Mouse (Mus musculus) hindbrain, embryonic 16.5 days (tissue): ENCODE measurements around the gene Gli1. TPM values are rescaled to one million over a fixed set of nuclear protein-coding genes. Genes with fewer than 3 reads are reported as not detected.

Experiments used
- ATAC-seq: fragments of 200-750 bp; cut with Nextera tagmentation; 2 replicates; pipeline ENCODE4 v1.8.0; 2017; ENCODE audit warnings: moderate TSS enrichment, moderate library complexity
- H3K27ac ChIP-seq: fragments of 300-500 bp; sonication (generic); 2 replicates; pipeline ENCODE4 v1.5.1; 2014; ENCODE audit warnings: low read depth, mild to moderate bottlenecking, control low read depth, low read length, moderate library complexity
- H3K27me3 ChIP-seq: fragments of 300-500 bp; sonication (generic); replicated peaks from 2 replicates; pipeline ENCODE4 v1.6.1; 2014; ENCODE audit warnings: low read length; ENCODE audit not compliant: control insufficient read depth, insufficient read depth
- H3K36me3 ChIP-seq: fragments of 300-500 bp; sonication (generic); 2 replicates; pipeline ENCODE4 v1.6.1; 2014; ENCODE audit warnings: mild to moderate bottlenecking, low read length, moderate library complexity, mixed read lengths; ENCODE audit not compliant: control insufficient read depth, insufficient read depth
- H3K4me1 ChIP-seq: fragments of 300-500 bp; sonication (generic); 2 replicates; pipeline ENCODE4 v1.6.1; 2014; ENCODE audit warnings: low read depth, low read length; ENCODE audit not compliant: control insufficient read depth, insufficient read depth
- H3K4me2 ChIP-seq: fragments of 300-500 bp; sonication (generic); 2 replicates; pipeline ENCODE4 v1.6.1; 2014; ENCODE audit warnings: mild to moderate bottlenecking, low read length, control low read depth, moderate library complexity
- H3K4me3 ChIP-seq: fragments of 300-500 bp; sonication (generic); 2 replicates; pipeline ENCODE4 v1.5.1; 2014; ENCODE audit warnings: mild to moderate bottlenecking, low read length, control low read depth, moderate library complexity
- H3K9ac ChIP-seq: fragments of 300-500 bp; sonication (generic); 2 replicates; pipeline ENCODE4 v1.6.1; 2014; ENCODE audit warnings: low read depth, mild to moderate bottlenecking, control low read depth, low read length, moderate library complexity
- H3K9me3 ChIP-seq: fragments of 300-500 bp; sonication (generic); 2 replicates; pipeline ENCODE4 v1.6.1; 2014; ENCODE audit warnings: mild to moderate bottlenecking, low read length, moderate library complexity; ENCODE audit not compliant: control insufficient read depth
- WGBS: fragments of 180-500 bp; shearing (Covaris S2); extraction: QIAGEN DNeasy Blood & Tissue Kit; methylation state at CpG from one replicate; pipeline ENCODE4 v1.1.7; 2014; 5-methylcytosine and 5-hydroxymethylcytosine counted together
- polyA plus RNA-seq: library from polyadenylated mRNA; unstranded; fragments of >200 nt; fragmentation: Nextera tagmentation; extraction: Ambion mirVana; gene quantifications from 2 replicates; pipeline ENCODE4 v1.2.1, GENCODE M21; 2015

The Gli1 gene
- polyA plus RNA-seq, 1 experiment from 2014 or later, result 1.8 TPM

DNA sequence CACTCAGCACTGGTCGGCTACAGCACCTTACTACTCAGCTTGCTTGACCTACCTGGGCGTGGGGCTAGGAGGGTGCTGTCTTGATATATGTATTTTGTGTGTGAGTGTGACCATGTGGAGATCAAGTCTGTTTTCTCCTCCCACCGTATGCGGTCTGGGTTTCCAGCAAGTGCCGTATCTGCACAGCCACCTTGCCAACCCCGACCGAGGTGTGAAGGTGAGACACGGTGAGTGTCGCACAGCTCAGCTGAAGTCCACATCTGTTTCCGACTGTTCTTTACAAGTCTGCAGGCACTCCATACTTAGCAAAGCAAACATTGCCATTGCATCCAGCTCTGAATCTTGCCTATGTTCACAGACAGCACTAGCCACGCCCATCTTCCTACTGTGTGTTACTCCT, 38.6 kb downstream of the Gli1 start:
- no peaks in the 10 kb centered on the region for H3K27me3 ChIP-seq
- no peak overlapping the region for H3K4me2 ChIP-seq
- no peak overlapping the region for H3K27ac ChIP-seq
- no peaks in the 10 kb centered on the region for H3K4me1 ChIP-seq
- no peak overlapping the region for H3K9ac ChIP-seq
- WGBS, result 95% methylated on average over 11 of the region's 11 CpGs
- H3K4me3 ChIP-seq, result no peak overlapping the region
- no peak for ATAC-seq
- H3K9me3 ChIP-seq, result no peaks in the 10 kb centered on the region
- H3K36me3 ChIP-seq, result peaks cover 39% of the 10 kb centered on the region

DNA sequence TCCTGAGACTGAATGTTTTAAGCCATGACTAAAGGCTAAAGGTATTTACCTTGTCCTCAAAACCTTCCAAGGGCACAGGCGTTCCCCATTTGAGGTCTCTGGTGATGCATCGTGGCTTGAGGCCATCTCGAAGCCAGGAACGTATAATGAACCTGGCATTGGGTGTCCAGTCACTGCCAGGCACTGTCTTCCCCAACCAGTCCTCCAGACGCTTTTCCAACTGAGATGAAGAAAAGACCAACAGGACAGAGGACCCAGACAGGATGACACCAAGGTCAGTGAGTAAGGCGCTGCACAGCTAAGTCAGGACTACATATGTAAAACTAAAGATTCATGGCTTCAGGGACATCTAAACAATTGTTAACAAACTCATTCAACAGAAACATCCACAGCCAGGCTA, 41.4 kb downstream of the Gli1 start:
- H3K4me1 ChIP-seq, result no peaks in the 10 kb centered on the region
- WGBS, result 93% methylated on average over 6 of the region's 6 CpGs
- H3K27me3 ChIP-seq, result no peaks in the 10 kb centered on the region
- no peak overlapping the region for H3K4me3 ChIP-seq
- ATAC-seq, result no peak
- no peak overlapping the region for H3K27ac ChIP-seq
- no peaks in the 10 kb centered on the region for H3K9me3 ChIP-seq
- peaks cover 47% of the 10 kb centered on the region for H3K36me3 ChIP-seq
- no peak overlapping the region for H3K4me2 ChIP-seq
- no peak overlapping the region for H3K9ac ChIP-seq

DNA sequence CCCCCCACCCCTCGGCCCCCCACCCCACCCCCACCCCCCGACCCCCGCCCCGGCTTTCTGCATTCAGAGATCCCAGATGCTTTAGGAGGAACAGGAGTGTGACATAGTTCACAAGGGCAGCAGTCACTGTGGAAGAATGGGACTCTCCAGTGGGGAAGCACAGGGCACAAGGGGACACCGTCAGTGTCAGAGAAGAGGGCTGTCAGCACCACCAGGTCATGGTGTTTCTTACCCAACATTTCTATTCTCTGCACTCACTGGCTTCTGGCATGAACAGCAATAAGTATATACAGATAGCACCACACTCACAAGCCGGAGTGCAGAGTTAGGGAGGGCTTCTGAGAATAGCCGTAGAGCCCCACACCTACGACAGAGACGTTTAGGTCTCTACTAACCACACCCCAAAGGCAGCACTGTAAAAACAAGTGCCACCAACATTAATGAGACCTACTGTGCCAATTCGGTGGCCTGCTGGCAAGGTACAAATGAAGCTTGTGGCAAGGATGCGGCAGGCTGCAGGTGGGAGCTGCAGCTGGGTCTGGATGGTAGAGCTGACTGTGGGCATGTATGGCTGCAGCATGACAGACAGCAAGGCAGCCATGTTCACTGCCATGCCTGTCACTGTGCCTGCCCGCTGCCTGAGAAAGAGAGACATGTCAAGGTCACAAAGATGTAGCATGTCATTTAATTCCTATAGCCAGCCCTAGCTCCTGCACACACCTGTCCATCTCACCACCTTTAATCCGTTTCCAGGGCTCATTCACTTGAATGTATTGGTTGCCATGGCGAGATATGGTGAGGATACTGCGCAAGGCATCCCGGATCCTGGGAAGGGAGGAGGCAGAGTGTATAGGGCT, 44.5 kb downstream of the Gli1 start:
- ATAC-seq, result no peak
- Histone ChIP-seq H3K27me3 (no peaks in the 10 kb centered on the region), H3K4me3 (no peak overlapping the region), H3K4me2 (no peak overlapping the region), H3K9me3 (no peaks in the 10 kb centered on the region), H3K27ac (no peak overlapping the region), H3K36me3 (peaks cover 43% of the 10 kb centered on the region), H3K9ac (no peak overlapping the region), H3K4me1 (peaks cover 2% of the 10 kb centered on the region)
- WGBS, result 95% methylated on average over 16 of the region's 16 CpGs

DNA sequence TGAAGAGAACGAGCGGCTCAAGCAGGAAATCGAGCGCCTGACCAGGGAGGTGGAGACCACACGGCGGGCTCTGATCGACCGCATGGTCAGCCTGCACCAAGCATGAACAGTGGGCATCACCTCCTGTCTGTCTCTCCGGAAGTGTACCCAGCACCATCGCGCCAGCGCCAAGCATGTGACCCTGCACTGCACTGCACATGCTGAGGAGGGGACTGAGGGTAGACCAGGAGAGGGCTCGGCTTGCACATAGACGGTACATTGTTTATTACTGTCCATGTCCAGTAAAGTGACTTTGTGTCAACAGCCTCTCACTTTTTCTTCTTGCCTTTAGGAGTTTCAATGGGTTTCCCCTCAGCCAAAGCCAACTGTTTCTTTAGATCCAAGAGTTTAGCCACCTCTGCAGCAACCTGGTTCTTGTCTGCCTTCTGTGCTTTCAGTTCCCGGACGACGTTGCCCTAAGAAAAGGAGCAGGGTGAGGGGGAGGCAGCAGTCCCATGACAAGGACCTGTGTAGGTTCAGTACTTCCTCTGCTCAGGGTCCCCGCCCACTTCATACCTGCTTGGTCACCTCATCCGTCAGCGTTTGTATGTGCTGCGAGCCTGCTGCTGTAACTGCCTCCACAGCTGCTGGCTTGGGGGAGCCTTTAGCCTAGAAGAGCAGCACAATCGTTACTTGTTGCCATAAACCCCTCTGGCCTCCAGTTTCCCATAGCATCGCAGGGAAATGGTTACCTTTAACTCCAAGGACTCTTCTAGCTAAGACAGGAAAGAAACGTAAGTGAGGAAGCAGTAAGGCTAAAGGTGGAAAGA, 45.6 kb downstream of the Gli1 start:
- H3K9me3 ChIP-seq, result no peaks in the 10 kb centered on the region
- no peak for ATAC-seq
- H3K4me2 ChIP-seq, result no peak overlapping the region
- H3K4me1 ChIP-seq, result peaks cover 12% of the 10 kb centered on the region
- H3K27me3 ChIP-seq, result no peaks in the 10 kb centered on the region
- H3K9ac ChIP-seq, result no peak overlapping the region
- H3K27ac ChIP-seq, result no peak overlapping the region
- H3K4me3 ChIP-seq, result no peak overlapping the region
- 92% methylated on average over 24 of the region's 24 CpGs for WGBS
- peaks cover 35% of the 10 kb centered on the region for H3K36me3 ChIP-seq

DNA sequence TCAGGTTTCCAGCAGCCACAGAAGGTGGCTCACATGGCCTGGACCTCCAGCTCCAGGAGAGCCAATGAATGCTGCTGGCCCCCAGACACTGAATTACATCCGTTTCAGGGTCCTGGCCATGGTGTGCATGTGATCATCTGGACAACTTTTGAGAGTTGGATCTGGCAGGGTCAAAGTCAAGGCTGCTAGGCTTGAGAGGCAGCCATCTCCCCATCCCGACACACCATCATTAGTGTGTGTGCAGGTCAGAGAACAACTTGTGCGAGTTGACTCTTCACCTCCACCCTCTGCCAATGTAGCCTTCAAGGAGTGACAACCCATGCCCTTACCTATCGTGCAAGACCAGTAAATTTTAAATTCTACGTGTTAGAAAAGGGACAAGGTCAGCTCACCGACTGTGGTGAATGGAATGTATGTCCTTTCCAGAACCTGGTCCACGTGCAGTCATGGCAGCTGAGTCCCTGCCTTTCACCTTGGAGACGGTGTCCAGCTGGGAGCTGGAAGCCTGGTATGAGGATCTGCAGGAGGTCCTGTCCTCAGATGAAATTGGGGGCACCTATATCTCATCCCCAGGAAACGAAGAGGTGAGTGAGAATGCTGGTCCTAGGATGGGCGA, 46.8 kb downstream of the Gli1 start:
- H3K9me3 ChIP-seq, result no peaks in the 10 kb centered on the region
- 93% methylated on average over 10 of the region's 10 CpGs for WGBS
- H3K27ac ChIP-seq, result no peak overlapping the region
- H3K27me3 ChIP-seq, result no peaks in the 10 kb centered on the region
- peaks cover 13% of the 10 kb centered on the region for H3K4me1 ChIP-seq
- H3K9ac ChIP-seq, result no peak overlapping the region
- no peak overlapping the region for H3K4me2 ChIP-seq
- no peak for ATAC-seq
- peaks cover 35% of the 10 kb centered on the region for H3K36me3 ChIP-seq
- H3K4me3 ChIP-seq, result no peak overlapping the region

DNA sequence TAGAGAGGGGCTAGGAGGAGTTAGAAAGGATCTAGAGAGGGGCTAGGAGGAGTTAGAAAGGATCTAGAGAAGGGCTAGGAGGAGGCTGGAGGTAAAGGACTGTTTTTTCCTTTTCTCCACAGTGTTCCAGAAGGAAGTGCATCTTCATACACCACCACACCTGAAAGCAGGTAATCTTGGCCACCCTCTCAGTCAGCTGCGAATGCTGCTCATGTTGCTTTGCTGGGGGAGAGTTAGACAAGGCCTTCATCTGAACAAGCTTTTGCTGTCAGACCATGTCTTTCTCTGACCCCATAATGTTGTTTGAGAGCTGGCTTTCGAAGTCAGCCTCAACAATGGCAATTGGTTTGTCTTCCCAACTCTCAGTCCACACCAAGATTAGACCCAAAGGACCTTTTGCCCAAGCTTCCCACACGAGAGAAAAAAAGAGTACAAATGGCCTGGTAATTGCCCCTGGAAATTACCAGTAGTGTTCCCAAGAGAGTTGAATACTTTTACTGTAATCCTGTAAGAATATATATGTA, 48.1 kb downstream of the Gli1 start:
- H3K9ac ChIP-seq, result no peak overlapping the region
- peaks cover 18% of the 10 kb centered on the region for H3K4me1 ChIP-seq
- no peaks in the 10 kb centered on the region for H3K27me3 ChIP-seq
- peaks cover 32% of the 10 kb centered on the region for H3K36me3 ChIP-seq
- 86% methylated on average over 3 of the region's 3 CpGs for WGBS
- H3K4me2 ChIP-seq, result no peak overlapping the region
- H3K9me3 ChIP-seq, result no peaks in the 10 kb centered on the region
- no peak overlapping the region for H3K27ac ChIP-seq
- no peak overlapping the region for H3K4me3 ChIP-seq
- ATAC-seq, result no peak

DNA sequence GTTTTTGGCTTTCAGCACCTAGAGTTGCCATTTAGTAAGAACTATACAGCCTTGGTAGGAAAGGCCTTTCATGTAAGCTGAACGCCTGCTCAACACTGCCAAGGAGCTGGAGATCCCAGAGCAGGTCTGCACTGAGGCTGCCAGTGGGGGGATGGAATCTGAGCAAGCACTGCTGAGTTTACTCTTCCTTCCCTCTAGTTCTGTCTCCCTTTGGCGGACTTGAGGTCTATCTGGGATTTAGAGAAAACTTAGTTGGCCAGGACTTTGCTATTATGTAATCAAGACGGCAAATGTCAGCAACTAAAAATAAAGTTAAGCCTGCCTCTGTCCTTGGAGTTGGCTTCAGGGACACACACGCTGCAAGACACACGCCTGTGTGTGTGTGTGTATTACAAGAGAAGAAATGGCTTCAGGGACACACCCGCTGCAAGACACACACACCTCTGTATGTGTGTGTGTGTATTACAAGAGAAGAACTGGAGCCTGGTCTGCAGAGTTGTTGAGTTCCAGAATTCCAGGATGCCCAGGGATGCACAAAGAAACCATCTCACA, 48.7 kb downstream of the Gli1 start:
- Histone ChIP-seq H3K9ac (no peak overlapping the region), H3K4me1 (peaks cover 18% of the 10 kb centered on the region), H3K9me3 (no peaks in the 10 kb centered on the region), H3K4me3 (no peak overlapping the region), H3K4me2 (no peak overlapping the region), H3K27ac (no peak overlapping the region), H3K36me3 (peaks cover 31% of the 10 kb centered on the region), H3K27me3 (no peaks in the 10 kb centered on the region)
- WGBS, result 90% methylated on average over 6 of the region's 6 CpGs
- no peak for ATAC-seq

DNA sequence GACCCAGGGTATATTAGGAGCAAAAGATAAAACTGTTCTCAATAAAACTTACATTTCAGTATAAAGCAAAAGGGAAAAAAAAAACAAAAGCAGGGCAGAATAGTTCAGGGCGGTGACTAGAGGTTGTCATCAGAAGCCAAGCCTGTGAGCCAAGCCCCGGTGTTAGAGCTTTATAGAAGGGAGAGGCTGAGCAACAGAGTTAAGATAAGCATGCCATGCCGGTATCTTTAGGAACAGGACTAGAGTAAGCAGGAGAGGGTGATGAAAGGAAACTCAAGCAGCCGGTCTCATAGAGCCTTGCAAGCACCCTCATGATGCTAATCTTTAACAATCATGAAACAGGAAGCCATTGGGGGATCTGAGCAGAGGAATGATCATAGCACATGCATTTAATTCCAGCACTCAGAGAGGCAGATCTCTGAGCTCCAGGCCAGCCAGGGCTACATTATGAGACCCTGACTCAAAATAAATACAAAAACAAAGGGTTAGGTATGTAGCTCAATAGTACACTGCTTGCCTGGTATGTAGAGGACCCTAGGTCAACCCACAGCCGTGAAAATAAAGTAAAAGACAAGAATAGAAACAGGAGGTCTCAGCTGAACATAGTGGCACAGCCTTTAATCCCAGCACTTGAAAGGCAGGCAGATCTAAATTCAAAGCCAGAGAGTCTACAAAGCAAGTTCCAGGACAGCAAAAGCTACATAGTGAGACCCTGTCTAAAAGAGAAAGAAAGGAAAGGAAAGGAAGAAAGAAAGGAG, 49.7 kb downstream of the Gli1 start:
- no peak overlapping the region; the same call in 1 of the 2 replicates for H3K27ac ChIP-seq
- H3K4me2 ChIP-seq, result peak overlapping the region; percentile 92
- H3K4me3 ChIP-seq, result peak overlapping the region; percentile 76
- peak overlapping the region; percentile 79 for H3K9ac ChIP-seq
- ATAC-seq, result no peak
- no peaks in the 10 kb centered on the region for H3K27me3 ChIP-seq
- no peaks in the 10 kb centered on the region for H3K9me3 ChIP-seq
- H3K4me1 ChIP-seq, result peaks cover 28% of the 10 kb centered on the region
- H3K36me3 ChIP-seq, result peaks cover 21% of the 10 kb centered on the region
- WGBS, result 54% methylated on average over 5 of the region's 5 CpGs
